ENCODE assay signal across 10 mouse cellular contexts in genomic region chr17:50019090-50019489, GRCm38 (mm10).
DNase-seq lines count a peak whose midpoint lies in the region; ATAC-seq and TF ChIP-seq lines count a peak whose summit lies in the region.
"Had no signal": no experiment of that assay in that cellular context is flagged by ENCODE, and none has a peak within 500 bp of the region (broad histone marks: within the 10 kb centered on the region; RNA-seq: fewer than 3 reads in every experiment).

No protein-coding gene starts in this region.

- H3K4me2 ChIP-seq in intestine, embryonic 16.5 days (ENCODE audit: low read depth, low read length), result no peak overlapping the region
- no peak overlapping the region for H3K4me2 ChIP-seq in kidney, embryonic 14.5 days (replicated peaks; ENCODE audit: low read depth, low read length)
- H3K4me2 ChIP-seq: embryonic facial prominence, embryonic 13.5 days had no signal

- H3K9me3 ChIP-seq in forebrain, embryonic 10.5 days, result no peaks in the 10 kb centered on the region
- no peaks in the 10 kb centered on the region for H3K9me3 ChIP-seq in intestine, embryonic 16.5 days (ENCODE audit: control insufficient read depth, low read length)
- H3K9me3 ChIP-seq in kidney, embryonic 14.5 days (ENCODE audit: control insufficient read depth, low read length), result no peaks in the 10 kb centered on the region
- H3K9me3 ChIP-seq: embryonic facial prominence, embryonic 13.5 days had no signal

- no peak for TF ChIP-seq CTCF in spleen, adult 2 months (IDR thresholded peaks at IDR 0.05; ENCODE audit: extremely low read depth, insufficient read depth, insufficient read length, insufficient replicate concordance)

- intact Hi-C loops in left cerebral cortex, postnatal 4 days (cut with DNase I), result no loop called here

- DNase-seq in left cerebral cortex, adult 11 months (ENCODE audit: low spot score), result peak; percentile 34
- DNase-seq in left cerebral cortex, postnatal 4 days, result no peak
- no peak for DNase-seq in forebrain, embryonic 10.5 days (ENCODE audit: extremely low spot score, low spot score)
- DNase-seq in spleen, adult 2 months (ENCODE audit: low read depth in 1 of 2, low spot score in 2 of 2), result no peak
- DNase-seq in heart, adult 11 months, result no peak
- DNase-seq: heart, postnatal 4 days; lung, adult 2 months had no signal

- no peaks in the 10 kb centered on the region for H3K36me3 ChIP-seq in forebrain, embryonic 10.5 days (replicated peaks)
- H3K36me3 ChIP-seq in intestine, embryonic 16.5 days (ENCODE audit: control insufficient read depth, insufficient read depth, low read length), result no peaks in the 10 kb centered on the region
- peaks cover 3% of the 10 kb centered on the region; the same call in 1 of the 2 replicates for H3K36me3 ChIP-seq in spleen, adult 2 months (ENCODE audit: control insufficient read depth, insufficient read depth, low read length)
- H3K36me3 ChIP-seq in kidney, embryonic 14.5 days (ENCODE audit: control insufficient read depth, insufficient read depth, low read length), result no peaks in the 10 kb centered on the region
- H3K36me3 ChIP-seq: embryonic facial prominence, embryonic 13.5 days had no signal

- 41% methylated on average over 5 of the region's 5 CpGs for WGBS in forebrain, embryonic 10.5 days
- 72% methylated on average over 5 of the region's 5 CpGs for WGBS in intestine, embryonic 16.5 days
- WGBS in spleen, adult 2 months, result 88% methylated on average over 5 of the region's 5 CpGs
- WGBS in kidney, embryonic 14.5 days, result 83% methylated on average over 5 of the region's 5 CpGs

- peaks cover 62% of the 10 kb centered on the region for H3K4me1 ChIP-seq in forebrain, embryonic 10.5 days
- H3K4me1 ChIP-seq in intestine, embryonic 16.5 days (ENCODE audit: control insufficient read depth, insufficient read depth, low read length), result no peaks in the 10 kb centered on the region
- no peaks in the 10 kb centered on the region for H3K4me1 ChIP-seq in spleen, adult 2 months (ENCODE audit: control insufficient read depth, insufficient read depth, insufficient read length)
- H3K4me1 ChIP-seq in kidney, embryonic 14.5 days (ENCODE audit: control insufficient read depth, insufficient read depth, low read length), result no peaks in the 10 kb centered on the region

- H3K27ac ChIP-seq in forebrain, embryonic 10.5 days, result peak overlapping the region; percentile 69
- H3K27ac ChIP-seq in intestine, embryonic 16.5 days (ENCODE audit: low read length), result no peak overlapping the region
- H3K27ac ChIP-seq in spleen, adult 2 months (ENCODE audit: insufficient read depth, low read length), result peak overlapping the region; percentile 19; the same call in 1 of the 2 replicates
- H3K27ac ChIP-seq in kidney, embryonic 14.5 days (ENCODE audit: low read depth, low read length), result no peak overlapping the region
- H3K27ac ChIP-seq: embryonic facial prominence, embryonic 13.5 days had no signal

- no peak for TF ChIP-seq POLR2A in spleen, adult 2 months (IDR thresholded peaks at IDR 0.05; ENCODE audit: low read depth, low read length)

- no peak overlapping the region for H3K4me3 ChIP-seq in forebrain, embryonic 10.5 days
- no peak overlapping the region for H3K4me3 ChIP-seq in intestine, embryonic 16.5 days (ENCODE audit: low read length)
- no peak overlapping the region for H3K4me3 ChIP-seq in spleen, adult 2 months (ENCODE audit: extremely low read depth, insufficient read depth, insufficient read length)
- no peak overlapping the region for H3K4me3 ChIP-seq in kidney, embryonic 14.5 days (ENCODE audit: low read length)
- H3K4me3 ChIP-seq: embryonic facial prominence, embryonic 13.5 days had no signal

- H3K9ac ChIP-seq in intestine, embryonic 16.5 days (ENCODE audit: low read depth, low read length), result no peak overlapping the region
- no peak overlapping the region for H3K9ac ChIP-seq in kidney, embryonic 14.5 days (ENCODE audit: low read depth, low read length)
- H3K9ac ChIP-seq: embryonic facial prominence, embryonic 13.5 days had no signal

- no peaks in the 10 kb centered on the region for H3K27me3 ChIP-seq in forebrain, embryonic 10.5 days (ENCODE audit: poor library complexity, severe bottlenecking)
- no peaks in the 10 kb centered on the region for H3K27me3 ChIP-seq in intestine, embryonic 16.5 days (replicated peaks; ENCODE audit: control insufficient read depth, insufficient read depth, low read length)
- H3K27me3 ChIP-seq in spleen, adult 2 months (ENCODE audit: control insufficient read depth, insufficient read depth, low read length), result no peaks in the 10 kb centered on the region
- H3K27me3 ChIP-seq in kidney, embryonic 14.5 days (ENCODE audit: control insufficient read depth, insufficient read depth, low read length), result no peaks in the 10 kb centered on the region
- H3K27me3 ChIP-seq: embryonic facial prominence, embryonic 13.5 days had no signal

- ATAC-seq in intestine, embryonic 16.5 days, result peak; percentile 63; the same call in 1 of the 2 replicates
- ATAC-seq in kidney, embryonic 14.5 days (ENCODE audit: low FRiP score, low TSS enrichment), result no peak

Comparison
In these comparisons a context has a peak if more than half of its experiments do, and no peak if none do; other contexts are left out.
1. H3K27ac ChIP-seq: peak in forebrain, embryonic 10.5 days (single experiment) and spleen, adult 2 months (single experiment); none in intestine, embryonic 16.5 days (single experiment) and kidney, embryonic 14.5 days (single experiment).